Mouse (Mus musculus): ENCODE measurements around the gene Disc1. TPM values are rescaled to one million over a fixed set of nuclear protein-coding genes. Genes with fewer than 3 reads are reported as not detected.
A peak's percentile ranks its signal among the peaks of the same experiment; 100 is the strongest.

The Disc1 gene
- polyA plus RNA-seq, 1 experiment = 1.1 TPM

DNA sequence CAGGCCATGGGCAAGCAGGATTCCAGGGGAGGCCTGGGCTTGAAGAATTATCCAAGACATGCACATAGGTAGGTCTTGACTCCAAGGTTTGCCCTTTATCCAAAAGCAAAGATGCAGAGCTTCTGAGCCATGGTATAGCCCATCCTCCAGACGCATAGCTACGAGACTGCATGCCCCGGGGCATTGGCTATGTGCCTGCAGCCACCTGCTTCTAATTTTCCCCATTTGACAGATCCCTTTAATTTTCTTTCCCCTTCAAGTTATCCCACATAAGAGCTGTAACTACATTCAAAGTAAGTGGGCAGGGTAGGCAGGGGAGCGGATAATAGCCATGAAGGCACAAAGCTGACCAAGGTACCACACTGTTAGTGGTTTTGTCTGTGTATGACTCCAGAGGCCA, 225.9 kb downstream of the Disc1 start:
- H3K4me1 ChIP-seq (ENCODE audit: control insufficient read depth, insufficient read depth, low read length) = no peaks in the 10 kb centered on the region
- TF ChIP-seq POLR2A (IDR thresholded peaks at IDR 0.05; ENCODE audit: borderline replicate concordance, extremely low read depth, low read depth, low read length) (no peak), CTCF (IDR thresholded peaks at IDR 0.05; ENCODE audit: insufficient read depth, low read length) (no peak)
- WGBS = 93% methylated on average over 4 of the region's 4 CpGs
- DNase-seq = no peak
- H3K4me3 ChIP-seq (replicated peaks; ENCODE audit: extremely low read depth, low read depth, low read length) = no peak overlapping the region

DNA sequence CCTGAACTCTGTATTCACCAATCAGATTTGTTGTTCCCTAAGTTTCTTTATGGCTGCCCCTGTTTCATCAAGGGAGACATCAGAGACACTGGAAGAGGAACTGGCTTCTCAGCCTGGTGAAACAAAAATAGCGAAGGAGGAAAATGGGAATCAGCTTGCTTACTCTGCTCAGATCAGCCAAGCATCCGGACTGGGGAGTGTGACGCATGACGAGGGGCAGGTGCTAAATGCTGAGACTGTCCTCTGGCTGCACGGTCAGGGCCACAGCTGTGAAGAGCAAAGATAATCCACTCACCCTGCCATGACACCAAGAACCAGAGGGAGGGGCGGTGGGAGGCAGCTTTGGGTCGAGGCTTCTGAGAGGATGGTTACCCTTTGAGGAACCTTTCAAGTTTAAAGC, 228.5 kb downstream of the Disc1 start:
- Histone ChIP-seq H3K4me3 (replicated peaks; ENCODE audit: extremely low read depth, low read depth, low read length) (no peak overlapping the region), H3K4me1 (ENCODE audit: control insufficient read depth, insufficient read depth, low read length) (no peaks in the 10 kb centered on the region; the same call in 1 of the 2 replicates)
- 33% methylated on average over 7 of the region's 7 CpGs for WGBS
- no peak for DNase-seq
- no peak for TF ChIP-seq CTCF (IDR thresholded peaks at IDR 0.05; ENCODE audit: insufficient read depth, low read length)
- no peak for TF ChIP-seq POLR2A (IDR thresholded peaks at IDR 0.05; ENCODE audit: borderline replicate concordance, extremely low read depth, low read depth, low read length)

DNA sequence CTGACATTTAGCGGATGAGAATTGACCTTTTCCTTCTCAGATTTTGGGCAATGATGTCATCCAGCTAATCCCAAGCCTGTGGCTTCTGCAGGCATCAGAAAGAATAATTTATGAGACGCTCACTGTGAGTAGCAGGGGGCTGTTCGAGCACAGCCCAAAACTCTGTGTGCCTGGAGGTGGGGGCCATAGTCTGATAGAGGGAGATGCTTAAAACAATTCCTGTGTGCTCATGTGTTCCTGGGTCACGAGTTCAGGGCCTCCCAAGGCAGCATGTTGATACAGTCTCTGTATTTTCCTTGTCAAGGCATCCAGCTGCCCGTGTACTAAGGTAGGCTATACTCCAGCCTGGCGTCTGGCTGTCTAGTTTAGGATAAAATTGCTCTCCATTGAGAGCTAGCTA, 229.5 kb downstream of the Disc1 start:
- H3K4me3 ChIP-seq (replicated peaks; ENCODE audit: extremely low read depth, low read depth, low read length) = no peak overlapping the region
- peaks cover 3% of the 10 kb centered on the region; the same call in 1 of the 2 replicates for H3K4me1 ChIP-seq (ENCODE audit: control insufficient read depth, insufficient read depth, low read length)
- 84% methylated on average over 6 of the region's 6 CpGs for WGBS
- no peak for DNase-seq
- TF ChIP-seq CTCF (IDR thresholded peaks at IDR 0.05; ENCODE audit: insufficient read depth, low read length) = no peak
- no peak for TF ChIP-seq POLR2A (IDR thresholded peaks at IDR 0.05; ENCODE audit: borderline replicate concordance, extremely low read depth, low read depth, low read length)

DNA sequence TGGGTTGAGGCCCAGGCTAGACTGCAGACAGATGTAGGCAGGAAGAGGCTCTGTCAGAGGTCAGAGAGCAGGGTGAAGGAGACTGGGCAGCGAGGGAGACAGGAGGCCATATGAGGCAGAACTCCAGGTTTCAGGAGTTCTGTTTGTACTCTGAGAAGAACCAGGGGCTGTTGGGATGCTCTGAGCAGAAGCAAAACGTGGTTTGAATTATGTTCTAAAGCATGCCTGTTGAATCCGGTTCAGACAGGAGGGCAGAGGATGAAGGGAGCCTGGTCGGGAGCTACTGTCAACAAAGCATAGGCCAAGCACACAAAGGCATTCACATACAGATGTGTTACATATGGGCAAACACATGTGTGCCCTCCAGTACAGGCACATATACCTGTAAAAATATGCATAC, 230.9 kb downstream of the Disc1 start:
- H3K4me1 ChIP-seq (ENCODE audit: control insufficient read depth, insufficient read depth, low read length) = peaks cover 3% of the 10 kb centered on the region; the same call in 1 of the 2 replicates
- 75% methylated on average over 4 of the region's 4 CpGs for WGBS
- H3K4me3 ChIP-seq (replicated peaks; ENCODE audit: extremely low read depth, low read depth, low read length) = no peak overlapping the region
- no peak for TF ChIP-seq CTCF (IDR thresholded peaks at IDR 0.05; ENCODE audit: insufficient read depth, low read length)
- no peak for TF ChIP-seq POLR2A (IDR thresholded peaks at IDR 0.05; ENCODE audit: borderline replicate concordance, extremely low read depth, low read depth, low read length)
- no peak for DNase-seq

DNA sequence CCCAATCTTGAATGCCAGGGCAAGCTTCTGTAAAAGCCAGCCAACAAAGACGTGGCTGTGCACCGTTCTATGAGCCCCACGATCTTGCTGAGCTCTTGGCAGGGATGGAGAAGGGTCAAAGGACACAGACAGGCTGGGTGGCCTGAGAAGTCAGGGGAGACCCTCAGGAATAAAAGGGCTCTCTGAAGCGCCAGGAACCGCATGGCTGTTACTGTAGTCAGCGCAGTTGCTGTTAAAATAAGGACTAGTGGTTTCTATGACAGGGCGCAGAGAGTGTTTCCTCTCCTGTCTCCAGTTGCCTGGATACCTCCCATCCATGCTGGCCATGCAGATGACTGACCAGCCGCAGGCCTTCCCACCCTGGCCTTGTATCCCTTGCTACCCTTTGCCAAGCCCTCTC, 231.4 kb downstream of the Disc1 start:
- peaks cover 3% of the 10 kb centered on the region; the same call in 1 of the 2 replicates for H3K4me1 ChIP-seq (ENCODE audit: control insufficient read depth, insufficient read depth, low read length)
- no peak overlapping the region for H3K4me3 ChIP-seq (replicated peaks; ENCODE audit: extremely low read depth, low read depth, low read length)
- WGBS = 83% methylated on average over 8 of the region's 8 CpGs
- TF ChIP-seq CTCF (IDR thresholded peaks at IDR 0.05; ENCODE audit: insufficient read depth, low read length) (no peak), POLR2A (IDR thresholded peaks at IDR 0.05; ENCODE audit: borderline replicate concordance, extremely low read depth, low read depth, low read length) (no peak)
- no peak for DNase-seq

DNA sequence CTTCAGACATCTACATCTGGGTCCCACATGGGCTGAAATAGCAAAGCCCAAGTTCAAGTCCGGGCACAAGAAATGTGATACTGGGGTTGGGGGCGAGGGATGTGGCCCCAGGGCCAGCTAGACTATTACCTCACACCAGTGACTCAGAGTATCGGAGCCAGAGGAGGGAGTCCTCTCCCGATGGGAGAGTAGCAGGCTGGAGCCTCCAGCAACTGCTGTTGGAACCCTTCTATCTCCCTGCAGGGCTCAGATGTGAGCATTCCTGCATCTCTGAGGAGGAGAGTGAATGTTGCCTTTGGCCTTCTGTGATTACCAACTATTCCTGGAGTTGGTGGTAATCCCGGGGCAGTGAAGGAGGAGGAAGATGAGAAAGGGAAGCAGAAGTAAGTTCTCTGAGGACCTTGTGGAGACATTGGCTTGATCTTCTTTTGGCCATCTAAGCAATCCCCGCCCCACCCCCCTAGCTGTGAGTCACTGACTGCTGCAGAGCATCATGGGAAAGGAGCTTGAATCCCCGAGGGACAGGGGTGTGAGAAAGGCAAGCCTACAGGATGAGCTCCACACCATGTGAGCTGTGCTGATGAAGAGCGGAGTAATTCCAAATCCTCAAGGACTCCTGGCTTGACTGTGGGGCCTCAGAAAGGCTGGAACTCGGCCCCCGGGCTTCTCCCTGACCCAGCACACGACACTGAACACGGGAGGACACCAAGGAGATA, 232.1 kb downstream of the Disc1 start:
- TF ChIP-seq CTCF (IDR thresholded peaks at IDR 0.05; ENCODE audit: insufficient read depth, low read length) = no peak
- 0 out of 2 replicates have a peak, but pooled peaks have one; percentile 32 for TF ChIP-seq POLR2A (IDR thresholded peaks at IDR 0.05; ENCODE audit: borderline replicate concordance, extremely low read depth, low read depth, low read length)
- WGBS = 67% methylated on average over 12 of the region's 12 CpGs
- peaks cover 3% of the 10 kb centered on the region; the same call in 1 of the 2 replicates for H3K4me1 ChIP-seq (ENCODE audit: control insufficient read depth, insufficient read depth, low read length)
- no peak overlapping the region for H3K4me3 ChIP-seq (replicated peaks; ENCODE audit: extremely low read depth, low read depth, low read length)
- DNase-seq = no peak

DNA sequence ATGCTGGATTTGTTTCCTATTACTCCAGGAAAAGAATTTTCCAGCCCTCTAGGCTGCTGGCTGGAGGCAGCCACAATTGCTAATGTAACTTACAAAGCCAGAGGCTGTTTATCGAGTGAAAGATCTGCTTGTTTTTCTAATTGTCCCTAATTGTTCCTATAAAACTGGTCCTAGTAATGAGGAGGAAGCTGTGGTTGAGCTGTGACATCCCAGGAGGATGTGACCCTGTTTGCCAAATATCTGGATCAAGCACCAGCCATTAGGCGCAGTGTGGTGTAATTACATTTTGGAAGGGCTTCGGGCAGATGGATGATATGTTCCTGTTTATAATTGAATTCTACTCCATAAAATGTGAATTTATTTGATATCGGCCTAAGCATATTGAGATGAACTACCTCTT, 233.3 kb downstream of the Disc1 start:
- Histone ChIP-seq H3K4me3 (replicated peaks; ENCODE audit: extremely low read depth, low read depth, low read length) (no peak overlapping the region), H3K4me1 (ENCODE audit: control insufficient read depth, insufficient read depth, low read length) (peaks cover 3% of the 10 kb centered on the region; the same call in 1 of the 2 replicates)
- DNase-seq = no peak
- WGBS = 66% methylated on average over 4 of the region's 4 CpGs
- TF ChIP-seq CTCF (IDR thresholded peaks at IDR 0.05; ENCODE audit: insufficient read depth, low read length) (no peak), POLR2A (IDR thresholded peaks at IDR 0.05; ENCODE audit: borderline replicate concordance, extremely low read depth, low read depth, low read length) (no peak)

DNA sequence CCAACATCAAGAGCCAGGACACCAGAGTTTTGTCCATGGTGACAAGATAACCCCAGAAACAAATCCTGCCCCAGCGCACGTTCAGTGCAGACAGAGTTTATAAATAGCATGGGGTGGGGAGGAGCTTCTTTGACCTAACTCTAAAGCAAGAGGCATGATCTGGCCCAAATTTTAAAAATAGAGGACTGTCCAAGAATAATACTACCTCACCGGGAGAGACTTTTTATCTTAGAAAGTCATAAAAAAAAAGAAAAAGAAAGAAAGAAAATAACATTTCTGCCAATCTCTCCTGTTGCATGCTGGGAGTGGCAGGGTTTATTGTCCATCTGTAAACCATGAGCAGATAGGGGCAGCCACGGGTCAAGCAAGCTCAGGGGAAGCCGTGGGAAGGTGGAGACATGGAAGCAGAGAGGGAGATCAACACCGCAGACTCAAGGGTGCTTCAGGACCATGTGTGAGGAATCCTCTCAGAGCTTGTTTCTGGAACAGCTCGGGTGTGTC, 233.9 kb downstream of the Disc1 start:
- 38% methylated on average over 7 of the region's 7 CpGs for WGBS
- TF ChIP-seq CTCF (IDR thresholded peaks at IDR 0.05; ENCODE audit: insufficient read depth, low read length) = no peak
- TF ChIP-seq POLR2A (IDR thresholded peaks at IDR 0.05; ENCODE audit: borderline replicate concordance, extremely low read depth, low read depth, low read length) = no peak
- no peak for DNase-seq
- Histone ChIP-seq H3K4me3 (replicated peaks; ENCODE audit: extremely low read depth, low read depth, low read length) (no peak overlapping the region), H3K4me1 (ENCODE audit: control insufficient read depth, insufficient read depth, low read length) (peaks cover 3% of the 10 kb centered on the region; the same call in 1 of the 2 replicates)

DNA sequence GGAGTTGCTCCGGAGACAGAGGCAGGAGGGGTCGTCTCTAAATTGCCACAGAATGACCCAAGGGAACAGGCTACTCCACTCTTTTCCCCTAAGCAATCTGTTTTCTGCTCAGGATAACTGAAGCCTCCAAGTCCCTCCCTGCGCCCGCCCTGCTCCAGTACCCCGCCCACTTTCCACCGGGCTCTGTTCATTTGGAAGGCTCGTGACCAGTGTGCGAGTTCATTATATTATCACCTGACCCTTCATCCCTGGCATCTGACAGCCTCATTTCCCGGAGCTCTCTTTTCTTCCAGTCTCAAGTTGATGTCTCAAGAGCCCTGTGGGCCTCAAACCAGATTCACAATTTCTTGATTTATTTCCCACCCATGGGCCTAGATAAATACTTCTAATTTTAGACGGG, 237.5 kb downstream of the Disc1 start:
- WGBS = 55% methylated on average over 10 of the region's 10 CpGs
- no peak for TF ChIP-seq POLR2A (IDR thresholded peaks at IDR 0.05; ENCODE audit: borderline replicate concordance, extremely low read depth, low read depth, low read length)
- no peak for TF ChIP-seq CTCF (IDR thresholded peaks at IDR 0.05; ENCODE audit: insufficient read depth, low read length)
- Histone ChIP-seq H3K4me1 (ENCODE audit: control insufficient read depth, insufficient read depth, low read length) (peaks cover 10% of the 10 kb centered on the region), H3K4me3 (replicated peaks; ENCODE audit: extremely low read depth, low read depth, low read length) (no peak overlapping the region)
- DNase-seq = no peak

All from lung, adult 2 months (tissue).